Mouse (Mus musculus) forebrain, postnatal 0 days (tissue): ENCODE measurements at regions not wholly inside any gene's neighbourhood (a gene's known extent, or its start where the extent isn't known, plus 50 kb on each side); places are given as distances from the start of the nearest gene placed in this dataset.

ENCODE experiments used
- ATAC-seq: fragments of 200-750 bp; cut with Nextera tagmentation; 2 replicates; pipeline ENCODE4 v1.8.0; 2017; ENCODE audit warnings: mild to moderate bottlenecking, moderate library complexity
- DNase-seq: peaks from one replicate; pipeline ENCODE4 v3.0.0-alpha.2; 2015
- H3K27ac ChIP-seq: fragments of 300-500 bp; sonication (generic); 2 replicates; pipeline ENCODE4 v1.5.1; 2014; ENCODE audit warnings: low read depth, mild to moderate bottlenecking, antibody characterized with exemption, low read length, moderate library complexity, mixed read lengths
- H3K27me3 ChIP-seq: fragments of 300-500 bp; sonication (generic); 2 replicates; pipeline ENCODE4 v1.6.1; 2014; ENCODE audit warnings: mild to moderate bottlenecking, low read length, mixed read lengths; ENCODE audit not compliant: insufficient read depth
- H3K36me3 ChIP-seq: fragments of 300-500 bp; sonication (generic); 2 replicates; pipeline ENCODE4 v1.6.1; 2014; ENCODE audit warnings: mild to moderate bottlenecking, moderate library complexity; ENCODE audit not compliant: insufficient read depth
- H3K4me1 ChIP-seq: fragments of 300-500 bp; sonication (generic); 2 replicates; pipeline ENCODE4 v1.6.1; 2014; ENCODE audit warnings: antibody characterized with exemption; ENCODE audit not compliant: insufficient read depth
- H3K4me2 ChIP-seq: fragments of 300-500 bp; sonication (generic); 2 replicates; pipeline ENCODE4 v1.6.1; 2014; ENCODE audit warnings: low read depth, mild to moderate bottlenecking, moderate library complexity
- H3K4me3 ChIP-seq: fragments of 300-500 bp; sonication (generic); 2 replicates; pipeline ENCODE4 v1.5.1; 2014; ENCODE audit warnings: low read depth, low read length, mixed read lengths
- H3K9ac ChIP-seq: fragments of 300-500 bp; sonication (generic); 2 replicates; pipeline ENCODE4 v1.6.1; 2014; ENCODE audit warnings: mild to moderate bottlenecking
- H3K9me3 ChIP-seq: fragments of 300-500 bp; sonication (generic); 2 replicates; pipeline ENCODE4 v1.6.1; 2016; ENCODE audit warnings: low read length
- CTCF ChIP-seq: sonication (generic); IDR thresholded peaks from 2 replicates; pipeline ENCODE4 v1.5.1; 2016; ENCODE audit warnings: antibody characterized with exemption, control low read depth, low read depth
- WGBS: fragments of 180-500 bp; shearing (Covaris S2); extraction: QIAGEN DNeasy Blood & Tissue Kit; methylation state at CpG from one replicate; pipeline ENCODE4 v1.1.7; 2014; 5-methylcytosine and 5-hydroxymethylcytosine counted together

GRCm38 (mm10) chr7:64074186-64074585, 79.4 kb upstream of the Trpm1 start:
- WGBS, result 98% methylated on average over 4 of the region's 4 CpGs
- H3K9ac ChIP-seq, result no peak overlapping the region

GRCm38 (mm10) chr7:64073781-64074180, 79.9 kb upstream of the Trpm1 start:
- Histone ChIP-seq H3K27ac (no peak overlapping the region), H3K36me3 (no peaks in the 10 kb centered on the region), H3K9me3 (no peaks in the 10 kb centered on the region), H3K27me3 (no peaks in the 10 kb centered on the region), H3K4me2 (no peak overlapping the region), H3K4me3 (no peak overlapping the region), H3K9ac (no peak overlapping the region), H3K4me1 (no peaks in the 10 kb centered on the region)
- WGBS, result 90% methylated on average over 3 of the region's 3 CpGs
- ATAC-seq (no peak), DNase-seq (no peak)
- TF ChIP-seq CTCF, result no peak

More at GRCm38 (mm10) chr7:64074186-64074585, 79.4 kb upstream of the Trpm1 start:
- H3K36me3 ChIP-seq, result no peaks in the 10 kb centered on the region
- H3K4me2 ChIP-seq, result no peak overlapping the region
- no peaks in the 10 kb centered on the region for H3K4me1 ChIP-seq
- ATAC-seq (no peak), DNase-seq (no peak)
- H3K27me3 ChIP-seq, result no peaks in the 10 kb centered on the region
- no peaks in the 10 kb centered on the region for H3K9me3 ChIP-seq
- H3K27ac ChIP-seq, result no peak overlapping the region
- no peak for TF ChIP-seq CTCF
- H3K4me3 ChIP-seq, result no peak overlapping the region

GRCm38 (mm10) chr7:64070930-64071329, 82.7 kb upstream of the Trpm1 start:
- Histone ChIP-seq H3K9ac (no peak overlapping the region), H3K27ac (no peak overlapping the region), H3K36me3 (no peaks in the 10 kb centered on the region), H3K4me1 (no peaks in the 10 kb centered on the region), H3K27me3 (no peaks in the 10 kb centered on the region), H3K4me2 (no peak overlapping the region), H3K4me3 (no peak overlapping the region), H3K9me3 (no peaks in the 10 kb centered on the region)
- 77% methylated on average over 5 of the region's 5 CpGs for WGBS
- DNase-seq (no peak), ATAC-seq (0 out of 2 replicates have a peak, but pooled peaks have one; percentile 14)
- TF ChIP-seq CTCF, result no peak

DNA sequence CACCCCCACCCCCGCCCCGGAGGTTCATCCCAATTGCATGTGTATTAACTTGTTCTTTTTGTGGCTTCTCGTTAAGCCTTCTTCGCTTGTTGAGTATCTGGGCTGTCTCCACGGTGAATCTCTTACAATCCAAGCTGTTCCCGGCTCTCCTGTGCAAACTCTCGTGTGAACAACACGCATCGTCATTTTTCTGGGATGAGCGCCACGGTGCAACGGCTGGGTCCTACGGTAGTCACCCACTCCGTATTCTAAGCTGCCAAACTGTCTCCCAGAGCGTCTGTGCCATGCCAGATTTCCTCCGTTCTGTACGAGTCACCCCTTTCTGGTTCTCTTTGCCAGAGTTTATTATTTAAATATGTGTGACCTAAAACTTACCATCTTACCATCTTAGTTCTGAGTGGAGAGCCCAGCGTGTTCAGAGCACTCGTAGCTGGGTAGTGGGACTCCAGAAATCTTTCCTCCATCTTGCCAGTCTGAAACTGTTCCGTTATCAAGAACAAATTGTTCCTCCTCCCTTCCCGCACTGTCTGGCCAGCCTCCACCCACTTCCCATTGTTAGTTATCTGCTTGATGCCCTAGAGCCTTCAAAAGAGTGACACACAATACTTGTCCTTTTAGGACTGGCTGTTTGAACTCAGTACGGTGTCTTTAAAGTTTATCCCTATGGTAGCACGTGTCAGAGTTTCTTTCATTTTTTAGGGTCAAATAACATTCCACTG, 87.9 kb upstream of the Trpm1 start:
- no peaks in the 10 kb centered on the region for H3K36me3 ChIP-seq
- DNase-seq, result peak; percentile 84

GRCm38 (mm10) chr7:64064460-64065241, 89.0 kb upstream of the Trpm1 start:
- Histone ChIP-seq H3K4me2 (no peak overlapping the region), H3K36me3 (no peaks in the 10 kb centered on the region), H3K4me1 (no peaks in the 10 kb centered on the region), H3K9ac (no peak overlapping the region), H3K27ac (no peak overlapping the region), H3K27me3 (no peaks in the 10 kb centered on the region), H3K4me3 (no peak overlapping the region), H3K9me3 (no peaks in the 10 kb centered on the region)
- DNase-seq (no peak), ATAC-seq (no peak)
- WGBS, result 75% methylated on average over 7 of the region's 7 CpGs
- no peak for TF ChIP-seq CTCF

More for the DNA sequence above, 87.9 kb upstream of the Trpm1 start:
- peak; percentile 97 for ATAC-seq
- TF ChIP-seq CTCF, result no peak
- no peaks in the 10 kb centered on the region for H3K27me3 ChIP-seq
- no peaks in the 10 kb centered on the region for H3K9me3 ChIP-seq
- no peak overlapping the region for H3K9ac ChIP-seq
- H3K4me2 ChIP-seq, result 0 out of 2 replicates have a peak overlapping the region, but pooled peaks have one; percentile 13
- no peaks in the 10 kb centered on the region for H3K4me1 ChIP-seq
- 0 out of 2 replicates have a peak overlapping the region, but pooled peaks have one; percentile 29 for H3K27ac ChIP-seq
- 59% methylated on average over 23 of the region's 23 CpGs for WGBS
- H3K4me3 ChIP-seq, result no peak overlapping the region

GRCm38 (mm10) chr7:64061170-64061569, 92.5 kb upstream of the Trpm1 start:
- Histone ChIP-seq H3K9ac (no peak overlapping the region), H3K27me3 (no peaks in the 10 kb centered on the region), H3K9me3 (no peaks in the 10 kb centered on the region), H3K4me1 (no peaks in the 10 kb centered on the region), H3K4me2 (no peak overlapping the region), H3K27ac (no peak overlapping the region), H3K4me3 (no peak overlapping the region), H3K36me3 (no peaks in the 10 kb centered on the region)
- DNase-seq, result no peak
- 68% methylated on average over 4 of the region's 4 CpGs for WGBS
- no peak for TF ChIP-seq CTCF
- no peak for ATAC-seq

DNA sequence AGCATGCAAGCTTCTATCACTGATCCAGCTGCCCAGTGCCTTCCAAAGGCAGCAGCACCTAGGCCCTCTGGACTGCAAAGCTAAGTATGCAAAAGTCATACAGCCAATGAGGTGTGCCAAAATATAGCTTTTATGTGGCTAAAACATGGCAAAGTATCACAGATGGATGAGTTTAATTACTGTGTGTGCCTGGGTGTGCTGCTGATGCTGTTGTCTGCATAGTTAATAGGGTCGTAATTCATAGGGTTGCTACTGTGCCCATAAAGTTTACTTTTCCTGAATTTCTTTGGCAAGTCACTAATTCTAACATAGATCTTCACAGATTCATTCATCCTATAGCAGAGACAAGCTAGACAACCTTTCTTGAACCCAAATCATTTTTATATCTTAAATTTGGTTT, 93.1 kb upstream of the Trpm1 start:
- Histone ChIP-seq H3K4me3 (no peak overlapping the region), H3K36me3 (no peaks in the 10 kb centered on the region), H3K27me3 (no peaks in the 10 kb centered on the region), H3K27ac (no peak overlapping the region), H3K4me1 (no peaks in the 10 kb centered on the region), H3K4me2 (no peak overlapping the region), H3K9me3 (no peaks in the 10 kb centered on the region), H3K9ac (no peak overlapping the region)
- WGBS, result 93% methylated on average over 1 of the region's 1 CpGs
- no peak for ATAC-seq
- DNase-seq, result no peak
- TF ChIP-seq CTCF, result no peak
